Mouse (Mus musculus): ENCODE measurements at regions not wholly inside any gene's neighbourhood (a gene's known extent, or its start where the extent isn't known, plus 50 kb on each side); places are given as distances from the start of the nearest gene placed in this dataset.

GRCm38 (mm10) chr14:114820677-114821076 lies 271.3 kb upstream of the Gpc5 start:
- DNase-seq, result no peak

DNA sequence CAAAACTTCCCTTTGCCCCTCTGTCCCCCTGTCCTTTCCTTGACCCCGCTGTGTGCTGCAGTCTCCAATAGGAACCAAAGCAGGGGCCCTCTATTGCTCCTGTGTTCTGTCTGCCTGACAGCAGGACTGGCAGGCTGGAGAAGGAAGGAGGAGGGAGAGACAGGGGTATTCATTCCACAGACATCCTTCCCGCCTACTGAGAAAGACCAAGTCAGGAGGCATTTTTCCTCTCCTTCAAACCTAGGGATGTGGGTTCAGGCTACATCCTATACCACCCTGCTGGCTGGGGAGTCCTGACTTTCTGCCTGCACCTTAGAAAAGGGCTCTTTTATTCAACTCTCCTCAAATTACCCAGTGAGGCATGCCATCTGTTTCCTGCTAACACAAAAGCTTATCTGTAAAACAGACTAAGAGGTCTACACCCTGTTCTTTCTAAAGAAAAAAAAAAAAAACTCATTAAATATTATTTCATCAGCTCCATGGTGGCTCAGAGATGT lies 270.9 kb upstream of the Gpc5 start:
- no peak for DNase-seq

GRCm38 (mm10) chr14:114821672-114822071 lies 270.3 kb upstream of the Gpc5 start:
- no peak for DNase-seq

GRCm38 (mm10) chr14:114826662-114827321 lies 265.2 kb upstream of the Gpc5 start:
- no peak for DNase-seq

DNA sequence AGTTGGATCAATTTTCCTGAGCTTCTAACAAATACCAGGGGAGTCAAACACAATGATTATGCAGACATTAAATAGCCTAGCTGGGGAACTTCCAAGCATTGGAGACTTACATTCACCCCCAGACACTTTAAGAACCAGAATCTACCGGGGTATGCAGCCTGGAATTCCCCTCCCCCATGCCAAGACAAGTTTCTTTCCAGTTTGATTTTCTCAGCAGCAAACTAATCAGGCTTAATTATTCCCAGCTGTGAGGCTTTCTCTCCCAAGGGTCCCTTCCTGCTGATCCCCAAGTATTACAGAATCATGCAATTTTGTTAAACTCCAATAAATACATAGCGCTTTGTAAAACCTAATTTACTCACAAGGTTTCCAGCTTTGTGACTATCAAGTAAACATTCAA lies 262.7 kb upstream of the Gpc5 start:
- no peak for DNase-seq

DNA sequence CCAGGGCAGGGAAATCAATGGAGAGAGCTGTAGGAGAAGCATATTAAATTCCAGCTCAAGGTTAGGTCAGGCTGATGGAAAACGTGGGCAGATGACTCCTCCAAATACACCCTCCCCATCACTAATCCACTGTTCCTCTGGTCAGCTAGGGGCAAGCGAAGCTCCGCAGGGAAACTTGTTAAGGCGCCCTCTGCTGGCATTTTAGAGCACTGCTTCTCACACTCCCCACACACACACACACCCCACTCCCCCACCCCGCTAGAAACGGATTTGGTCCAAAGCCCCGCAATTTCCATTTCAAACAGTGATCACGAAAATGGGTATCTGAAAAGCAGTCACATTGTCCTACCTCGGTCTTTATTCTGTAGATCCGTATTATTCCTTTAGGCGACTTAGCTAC lies 259.0 kb upstream of the Gpc5 start:
- no peak for DNase-seq

DNA sequence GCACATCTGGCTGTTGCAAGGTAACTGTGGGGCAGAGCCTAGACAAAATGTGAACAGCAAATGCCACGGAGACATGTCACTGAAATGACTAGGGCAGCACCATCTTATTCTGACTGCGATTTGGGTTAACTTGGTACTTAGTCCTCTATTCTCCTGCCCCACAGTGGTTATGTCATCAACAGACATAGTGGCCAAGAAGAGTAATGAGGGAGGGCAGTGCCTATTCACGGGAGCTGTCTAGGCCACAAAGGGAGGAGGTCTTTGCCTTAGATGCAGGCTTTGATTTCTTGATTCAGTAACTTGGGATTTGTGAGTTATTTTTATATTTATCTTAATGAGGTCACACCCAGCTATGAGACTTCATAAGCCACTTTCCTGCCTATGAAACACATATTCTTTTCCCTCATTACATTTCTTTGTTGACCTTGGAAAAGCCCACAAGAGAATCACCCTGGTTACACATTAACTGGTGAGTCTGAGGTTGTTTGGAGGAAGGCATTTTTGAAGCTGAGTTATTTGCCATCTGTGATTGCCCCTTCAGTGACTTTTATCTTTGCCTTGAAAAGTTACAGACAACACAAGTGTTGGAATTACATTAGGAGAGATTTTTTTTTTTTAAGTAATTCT lies 255.2 kb upstream of the Gpc5 start:
- DNase-seq, result no peak

- DNase-seq, result no peak
These were observed 254.3 kb upstream of the Gpc5 start for GRCm38 (mm10) chr14:114837652-114838276.

GRCm38 (mm10) chr14:114839340-114839903 lies 252.6 kb upstream of the Gpc5 start:
- no peak for DNase-seq

- no peak for DNase-seq
These were observed 251.2 kb upstream of the Gpc5 start for GRCm38 (mm10) chr14:114840766-114841165.

DNA sequence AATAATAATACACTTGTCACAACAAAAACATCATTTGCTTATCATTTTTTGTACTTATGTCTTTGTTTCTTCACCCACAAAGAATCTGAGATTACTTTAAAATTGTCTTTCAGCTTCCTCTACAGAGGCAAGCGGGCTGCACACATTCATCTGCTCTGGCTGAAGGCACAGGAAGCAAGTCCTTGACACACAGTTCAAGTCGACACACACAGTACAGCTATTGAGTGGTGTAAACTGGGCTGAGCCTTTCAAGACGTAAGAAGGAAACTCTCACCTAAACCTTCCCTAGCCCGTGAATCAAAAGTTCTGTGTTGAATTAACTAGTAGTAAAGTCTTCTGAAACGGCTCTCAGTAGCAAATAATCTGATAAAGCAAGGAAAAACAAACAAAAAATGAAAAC lies 250.5 kb upstream of the Gpc5 start:
- DNase-seq, result no peak

DNA sequence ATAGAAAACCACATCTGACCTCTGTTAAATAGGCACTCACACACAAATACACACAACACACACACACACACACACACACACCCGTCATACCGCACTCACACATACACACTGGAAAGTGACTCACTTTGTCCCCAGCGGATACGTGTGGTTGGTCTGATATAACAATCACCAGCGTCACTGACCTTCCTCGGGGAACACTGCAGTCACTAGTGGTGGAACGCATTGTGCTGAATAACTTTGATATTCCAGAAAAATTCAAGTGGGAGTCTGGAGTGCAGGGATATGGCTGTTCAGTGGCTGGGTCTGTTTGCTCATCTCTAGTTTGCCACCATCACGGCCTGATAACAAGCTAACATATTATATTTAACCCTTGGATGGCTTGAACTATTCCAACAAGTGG lies 249.7 kb upstream of the Gpc5 start:
- no peak for DNase-seq

DNA sequence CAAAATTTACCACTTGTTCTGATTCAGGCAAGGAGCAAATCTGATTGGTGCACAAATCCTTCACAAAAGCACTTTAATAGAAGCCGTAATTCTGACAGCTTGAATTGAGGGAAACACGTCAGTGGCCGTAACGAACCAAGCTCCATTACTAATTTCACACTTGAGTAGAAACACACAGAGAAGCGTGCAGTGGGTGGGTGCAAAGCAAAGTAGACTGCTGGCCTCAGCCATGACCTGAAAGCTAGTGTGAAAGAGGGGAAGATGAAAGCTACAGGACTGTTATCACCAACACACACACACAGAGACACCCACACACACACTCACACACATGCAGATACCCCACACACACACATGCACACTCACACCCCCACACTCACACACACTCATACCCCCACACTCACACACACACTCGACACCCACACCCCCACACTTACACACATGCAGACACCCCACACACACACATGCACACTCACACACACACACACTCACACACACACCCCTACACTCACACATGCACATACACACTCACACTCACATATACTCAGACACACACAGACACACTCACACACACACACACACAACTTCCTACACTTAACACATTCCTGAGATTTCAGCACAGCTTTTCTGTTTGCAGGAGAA lies 248.8 kb upstream of the Gpc5 start:
- no peak for DNase-seq

GRCm38 (mm10) chr14:114854324-114855054 lies 237.5 kb upstream of the Gpc5 start:
- DNase-seq, result no peak

GRCm38 (mm10) chr14:114855055-114855740 lies 236.8 kb upstream of the Gpc5 start:
- no peak for DNase-seq

- no peak for DNase-seq
These were observed 236.3 kb upstream of the Gpc5 start for GRCm38 (mm10) chr14:114855746-114856145.

GRCm38 (mm10) chr14:114856243-114857031 lies 235.6 kb upstream of the Gpc5 start:
- DNase-seq, result no peak

- no peak for DNase-seq
These were observed 234.8 kb upstream of the Gpc5 start for GRCm38 (mm10) chr14:114857171-114857570.

DNA sequence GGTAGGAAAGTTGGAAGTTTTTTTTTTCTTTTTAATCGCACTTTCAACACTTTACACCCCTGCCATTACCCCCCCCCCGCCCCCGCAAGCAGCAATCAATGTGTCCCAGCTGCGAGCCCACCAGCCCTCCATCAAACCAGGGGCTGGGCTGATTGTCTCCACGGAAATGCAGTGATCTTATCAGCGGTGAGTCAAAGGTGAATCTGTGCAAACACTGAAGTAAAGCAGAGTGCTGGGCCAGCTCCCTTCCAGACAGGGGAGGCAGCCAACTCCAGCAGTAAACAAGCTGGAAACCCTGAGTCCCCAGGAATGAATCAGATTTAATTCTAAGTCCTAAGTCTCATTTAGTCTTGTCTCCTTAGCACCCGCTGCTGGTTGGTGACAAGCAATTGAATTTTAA lies 234.3 kb upstream of the Gpc5 start:
- DNase-seq, result no peak

GRCm38 (mm10) chr14:114863585-114863984 lies 228.4 kb upstream of the Gpc5 start:
- no peak for DNase-seq

- DNase-seq, result no peak
These were observed 227.9 kb upstream of the Gpc5 start for GRCm38 (mm10) chr14:114864102-114864501.
